Mouse (Mus musculus) brain, adult 2 months (tissue): ENCODE measurements at regions not wholly inside any gene's neighbourhood (a gene's known extent, or its start where the extent isn't known, plus 50 kb on each side); places are given as distances from the start of the nearest gene placed in this dataset.

Experiments
- DNase-seq: peaks from one replicate; pipeline ENCODE4 v3.0.0; 2011; ENCODE audit warnings: low read depth, low spot score

DNA sequence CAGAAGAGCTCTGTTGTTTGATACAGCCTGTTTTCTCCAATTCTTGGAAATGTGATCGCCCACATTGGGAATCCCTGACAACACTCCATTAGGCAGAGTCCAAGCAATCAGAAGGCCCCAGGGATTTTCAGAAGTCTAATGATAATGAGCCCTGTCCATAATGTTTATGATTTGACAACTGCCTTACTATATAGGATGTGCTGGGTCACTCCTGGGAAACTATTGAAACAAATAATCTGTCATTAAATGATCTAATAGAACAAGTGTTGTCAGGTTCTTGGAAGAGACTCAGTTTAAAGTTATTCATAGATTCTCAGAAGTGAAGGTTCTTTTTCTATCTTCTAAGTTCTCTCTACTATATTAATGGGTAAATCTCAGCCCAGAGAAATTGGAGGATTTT is 395.9 kb downstream of the Tns1 start:
- DNase-seq, result no peak

DNA sequence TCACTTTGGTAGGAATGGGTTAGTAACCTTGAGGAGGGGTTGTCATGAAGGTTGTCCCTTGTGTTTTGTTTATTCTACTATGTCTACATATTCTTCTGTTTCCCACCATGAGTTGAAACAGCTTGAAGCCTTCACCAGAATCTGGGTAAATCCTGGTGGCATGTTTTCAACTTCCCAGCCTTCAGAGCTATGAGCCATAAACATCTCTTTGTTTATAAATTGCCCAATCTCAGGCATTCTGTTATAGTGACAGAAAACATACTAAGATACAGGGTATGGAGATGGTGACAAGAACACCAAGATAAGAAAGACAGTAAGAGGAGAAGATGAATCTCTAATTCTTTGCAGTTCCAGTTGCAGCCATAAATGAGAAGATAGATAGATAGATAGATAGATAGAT is 396.5 kb downstream of the Tns1 start:
- no peak for DNase-seq

DNA sequence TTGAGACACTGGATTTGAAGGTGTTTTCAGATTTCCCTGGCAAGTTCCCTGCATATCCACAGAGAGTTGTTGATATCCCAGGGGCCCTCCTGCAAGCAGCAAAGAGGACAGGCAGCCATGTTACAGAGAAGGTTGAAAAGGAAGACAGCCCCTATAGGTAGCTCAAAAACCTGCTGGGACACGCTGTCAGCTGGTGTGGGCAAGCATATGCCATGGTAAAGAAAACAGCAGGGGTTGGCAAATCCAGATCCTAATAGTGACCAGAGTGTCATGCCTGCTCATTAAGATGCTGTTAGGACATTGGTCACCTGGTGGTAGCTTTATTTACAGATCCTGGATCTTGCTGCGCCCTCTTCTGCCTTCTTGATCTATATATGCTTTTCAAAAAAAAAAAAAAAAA is 397.6 kb downstream of the Tns1 start:
- DNase-seq, result peak; percentile 77

DNA sequence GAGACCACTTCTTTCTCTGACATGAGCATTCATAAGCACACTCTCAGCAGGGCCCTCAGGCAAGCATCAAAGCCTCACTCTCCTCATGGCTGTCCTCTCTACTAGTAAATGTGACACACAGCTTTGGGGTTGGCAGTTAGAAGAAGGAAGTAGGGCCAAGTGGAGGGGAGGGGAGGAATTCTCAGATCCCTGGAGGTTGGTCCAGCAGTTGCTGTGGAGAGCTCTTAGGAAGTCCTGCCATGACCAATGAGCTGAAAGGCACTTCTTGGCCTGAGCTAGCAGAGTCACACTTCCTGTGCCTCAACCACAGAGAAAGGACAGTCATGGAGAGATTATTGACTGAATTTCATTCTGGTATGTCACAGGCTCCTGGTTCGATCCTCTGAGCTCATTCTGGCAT is 398.8 kb downstream of the Tns1 start:
- peak; percentile 37 for DNase-seq

DNA sequence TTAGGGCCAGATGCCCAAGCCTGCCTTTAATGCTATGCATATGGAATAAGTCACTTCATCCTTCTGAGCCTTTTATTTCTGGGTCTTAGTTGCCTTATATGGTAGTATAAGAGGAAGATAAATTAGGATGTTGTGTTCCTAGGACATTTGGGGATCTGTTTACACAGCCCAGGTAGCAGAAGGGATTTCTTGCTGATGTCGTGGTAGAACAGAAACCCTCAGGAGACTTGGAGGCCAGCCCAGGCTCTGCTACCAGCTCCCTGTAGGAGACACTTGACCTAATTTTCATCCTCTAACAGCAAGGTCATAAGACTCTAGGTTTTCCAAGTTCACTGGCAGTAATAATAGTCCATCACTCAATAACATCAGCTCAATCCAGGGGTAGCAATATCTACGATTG is 399.7 kb downstream of the Tns1 start:
- DNase-seq, result peak; percentile 91

DNA sequence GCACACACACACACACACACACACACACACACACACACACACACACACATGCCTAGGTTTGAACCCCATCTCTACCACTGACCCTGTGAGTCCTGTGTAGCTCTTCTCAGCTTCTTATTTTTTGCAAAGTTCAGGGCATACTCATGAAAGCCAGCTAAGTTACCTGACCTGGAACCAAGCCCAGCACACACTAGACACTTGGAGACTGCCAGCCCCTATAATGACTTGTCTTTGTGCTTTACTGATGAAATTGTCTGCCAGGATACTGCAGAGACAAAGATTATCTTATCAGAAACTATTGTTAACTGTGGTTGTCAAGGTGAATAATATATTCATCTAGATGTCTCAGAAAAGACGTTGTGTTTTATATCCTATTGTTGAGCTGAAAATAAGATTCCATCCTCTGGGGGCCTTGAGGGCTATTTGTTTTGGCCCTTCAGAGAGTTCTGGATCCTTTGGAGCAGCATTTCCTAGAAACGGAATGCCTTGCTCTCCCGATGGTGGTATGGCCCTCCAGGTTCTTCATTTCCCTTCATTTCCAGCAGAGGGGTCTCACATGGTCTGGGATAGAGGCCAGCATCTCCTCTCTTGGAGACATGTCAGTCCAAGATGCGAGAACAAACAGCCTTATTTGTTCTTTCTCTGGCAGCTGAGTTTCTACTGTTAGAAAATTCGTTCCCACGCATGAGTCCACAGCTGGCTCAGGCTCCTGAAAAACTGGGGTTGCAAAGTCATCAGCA is 402.6 kb downstream of the Tns1 start:
- DNase-seq, result no peak

DNA sequence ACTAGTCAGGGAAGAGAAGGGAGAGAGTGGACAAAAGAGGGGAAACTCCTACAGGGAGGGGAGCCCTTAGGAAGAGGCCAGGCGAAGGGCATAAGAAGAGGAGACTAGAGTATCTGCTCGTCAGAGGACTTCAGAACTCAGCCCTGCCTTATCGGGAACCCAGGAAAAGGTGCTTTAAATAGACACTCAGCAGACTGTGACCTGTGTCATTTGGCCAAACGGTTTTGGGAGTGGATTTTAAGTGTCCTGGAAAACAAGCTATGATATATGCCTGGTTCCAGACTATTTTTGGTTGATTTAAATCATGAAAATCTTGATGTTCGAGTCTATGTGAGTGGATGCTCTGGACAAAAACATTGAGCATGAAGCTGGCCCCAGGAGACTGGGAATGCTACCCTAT is 405.8 kb downstream of the Tns1 start:
- DNase-seq, result peak; percentile 39

DNA sequence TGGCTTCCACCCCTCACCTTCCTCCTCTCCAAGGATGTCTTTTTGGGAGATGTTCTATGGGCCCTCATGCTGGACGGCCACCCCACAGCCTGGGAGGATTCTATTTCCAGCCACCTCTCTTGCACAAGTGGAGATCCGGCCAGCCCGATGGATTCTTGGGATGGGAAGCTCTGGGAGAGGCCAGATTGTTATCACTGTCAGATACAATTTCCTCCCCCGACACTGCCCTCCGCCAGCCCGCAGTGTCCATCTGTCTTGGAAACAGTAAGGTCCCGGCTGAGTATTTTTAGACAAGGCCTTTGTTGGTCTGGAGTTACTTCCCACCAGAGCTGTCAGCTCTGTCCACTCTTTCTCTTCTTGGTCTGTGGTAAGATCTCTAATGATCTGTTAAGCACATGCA is 406.8 kb downstream of the Tns1 start:
- peak; percentile 96 for DNase-seq

DNA sequence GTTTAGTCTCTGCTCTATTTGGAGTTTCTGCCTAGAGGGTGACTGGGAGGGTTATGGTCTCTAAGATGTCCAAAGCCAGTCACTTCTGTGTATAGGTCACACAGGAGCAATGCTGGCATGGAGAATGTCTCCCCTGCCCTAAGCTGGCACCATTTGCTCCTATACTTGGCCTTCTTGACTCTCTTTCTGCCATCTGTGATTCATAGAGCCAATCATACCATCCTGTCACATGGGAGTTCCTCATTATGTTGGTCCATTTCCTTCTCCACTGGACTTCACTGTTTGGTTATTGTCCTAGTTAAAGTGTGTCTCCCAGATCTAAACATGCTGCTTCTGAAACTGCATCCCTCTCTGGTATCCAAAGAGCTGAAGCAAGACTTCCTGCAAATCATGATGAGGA is 407.3 kb downstream of the Tns1 start:
- DNase-seq, result peak; percentile 82

DNA sequence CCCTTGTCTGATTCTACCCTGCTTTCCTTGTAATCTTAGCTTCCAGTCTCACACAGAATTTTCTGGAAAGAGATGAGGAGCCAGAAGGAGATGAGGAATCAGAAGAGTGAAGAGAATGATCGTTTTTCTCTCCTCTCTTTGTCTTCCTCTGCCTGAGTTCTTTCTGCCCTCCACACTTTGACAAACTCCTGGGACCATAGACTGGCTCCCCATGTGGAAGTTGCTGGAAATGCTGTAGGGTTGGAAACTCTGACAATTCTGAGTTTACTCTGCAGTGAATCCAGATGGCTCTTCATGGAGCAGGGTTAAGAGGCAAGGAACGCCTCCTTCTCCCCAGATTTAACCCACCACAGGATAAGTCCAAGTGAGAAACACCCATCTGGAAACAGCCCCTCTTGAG is 408.7 kb downstream of the Tns1 start:
- DNase-seq, result no peak

DNA sequence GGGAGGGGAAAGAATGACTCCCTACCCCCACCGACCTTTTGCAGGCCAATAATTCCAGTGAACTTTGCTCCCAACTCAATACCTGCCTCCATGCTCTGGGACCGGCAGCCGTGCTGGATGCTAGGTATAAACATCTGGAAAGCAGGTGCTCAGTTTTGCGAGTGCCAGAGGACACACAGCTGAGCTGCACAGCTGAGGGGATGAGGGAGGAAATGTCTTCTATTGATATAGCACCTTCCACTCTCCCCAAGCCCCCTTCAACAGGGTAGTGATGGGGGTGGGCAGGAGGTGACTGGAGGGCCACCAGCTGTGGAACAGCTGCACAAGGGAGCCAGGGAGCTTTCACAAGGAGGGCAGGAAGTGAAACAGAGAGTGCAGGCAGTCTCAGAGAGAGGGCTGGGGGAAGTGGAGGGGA is 421.8 kb downstream of the Tns1 start:
- DNase-seq, result no peak

DNA sequence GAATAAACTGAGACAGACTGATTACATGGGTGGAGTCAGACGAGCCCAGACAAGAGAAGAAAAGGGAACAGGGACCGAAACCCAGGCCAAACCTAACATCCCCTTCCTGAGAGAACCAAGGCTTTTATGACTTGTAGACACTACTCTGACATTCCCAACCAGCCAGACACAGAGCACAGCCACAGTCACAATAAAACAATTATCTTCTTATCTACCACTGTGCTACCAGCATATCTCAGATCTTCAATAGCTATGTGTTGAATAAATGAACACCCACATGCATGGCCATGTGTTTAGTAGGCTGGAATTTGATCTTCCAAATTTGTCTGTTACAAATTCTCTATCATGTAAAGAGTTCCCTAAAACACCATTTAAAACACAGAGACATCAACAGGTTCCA is 430.7 kb downstream of the Tns1 start:
- DNase-seq, result no peak

DNA sequence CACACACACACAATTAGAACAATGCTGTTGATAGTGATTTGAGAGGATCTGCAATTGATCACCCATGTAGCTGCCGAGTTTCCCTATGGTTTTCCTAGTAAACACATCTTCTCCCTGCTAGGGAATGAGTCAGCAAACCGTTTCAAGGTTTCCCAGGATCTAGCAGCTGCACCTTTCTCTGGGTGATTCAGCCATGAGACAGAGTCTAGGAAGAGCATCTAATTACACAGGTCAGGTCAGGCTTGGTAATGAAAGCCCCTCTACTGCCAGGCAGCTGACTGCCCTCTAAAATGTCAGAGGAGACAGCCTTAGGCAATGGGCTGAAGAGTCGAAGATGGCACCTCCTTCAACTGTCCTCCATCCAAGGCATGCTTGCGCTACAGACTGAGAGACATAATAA is 438.5 kb downstream of the Tns1 start:
- peak; percentile 54 for DNase-seq

DNA sequence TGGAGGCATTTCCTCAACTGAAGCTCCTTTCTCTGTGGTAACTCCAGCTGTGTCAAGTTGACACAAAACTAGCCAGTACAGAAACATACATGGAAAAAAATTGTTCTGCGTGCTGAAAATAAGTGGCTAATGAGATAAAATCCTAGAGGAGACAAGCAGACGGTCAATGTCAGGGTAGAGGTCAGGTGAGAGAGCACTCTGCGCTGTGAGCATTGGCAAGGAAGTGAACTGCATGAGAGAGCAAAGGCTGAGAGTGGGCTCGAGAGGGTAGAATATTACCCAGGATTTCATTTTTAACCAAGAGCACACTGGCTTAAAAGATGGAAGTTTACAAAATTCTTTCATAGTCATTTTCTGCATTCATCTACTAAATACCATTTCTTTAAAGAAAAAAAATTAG is 439.2 kb downstream of the Tns1 start:
- no peak for DNase-seq

DNA sequence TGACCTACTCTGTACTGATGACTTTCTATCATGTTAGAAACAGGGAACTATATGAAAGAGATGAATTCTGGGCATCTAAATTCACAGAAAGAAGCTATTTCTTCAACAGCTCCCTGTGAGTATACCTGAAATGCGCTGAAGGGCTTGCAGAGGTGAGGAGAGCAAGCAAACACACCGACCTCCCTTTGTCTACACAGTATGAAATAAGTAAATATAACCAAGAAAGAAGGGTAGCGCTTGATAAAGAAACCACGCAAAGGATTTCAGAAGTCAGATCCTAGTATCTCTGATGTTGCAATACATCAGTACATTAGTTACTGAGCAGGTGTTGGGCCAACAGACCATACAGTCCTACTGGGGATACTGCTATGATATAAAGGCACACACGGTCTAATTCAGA is 440.1 kb downstream of the Tns1 start:
- DNase-seq, result no peak

DNA sequence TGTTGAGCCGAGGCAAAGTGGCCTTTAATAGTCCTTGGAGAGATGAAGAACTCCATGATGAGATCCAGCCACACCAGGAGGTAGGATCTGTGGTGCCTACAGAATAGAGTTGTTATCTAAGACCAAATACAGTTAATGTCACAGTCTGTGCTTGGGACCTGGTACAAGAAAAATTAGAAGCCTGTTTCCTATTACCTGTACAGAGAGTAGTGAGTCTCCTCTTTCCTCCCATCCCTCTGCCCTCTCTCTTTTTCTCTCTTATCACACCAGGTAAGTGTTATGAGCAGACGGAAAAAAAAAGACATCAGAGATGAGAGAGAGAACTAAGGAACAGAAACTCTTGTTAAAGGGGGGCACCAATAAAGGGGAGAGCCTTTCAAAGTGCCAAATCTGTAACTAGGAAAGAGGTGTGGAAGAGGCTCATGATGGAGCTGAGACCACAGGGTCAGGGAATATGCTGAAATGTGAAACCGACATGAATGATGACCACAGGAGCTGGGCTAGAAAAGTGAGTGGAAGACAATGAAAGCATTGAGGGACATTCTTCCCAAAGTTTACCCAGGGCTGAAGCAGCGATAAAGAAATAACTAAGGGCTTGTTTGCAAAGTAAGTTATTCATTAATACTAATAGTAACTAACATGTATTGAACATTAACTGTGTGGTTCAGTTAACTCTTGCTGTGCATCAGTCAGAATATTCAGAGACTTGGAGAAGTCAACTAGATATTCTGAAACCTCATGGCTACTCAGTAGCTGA is 440.9 kb downstream of the Tns1 start:
- no peak for DNase-seq

DNA sequence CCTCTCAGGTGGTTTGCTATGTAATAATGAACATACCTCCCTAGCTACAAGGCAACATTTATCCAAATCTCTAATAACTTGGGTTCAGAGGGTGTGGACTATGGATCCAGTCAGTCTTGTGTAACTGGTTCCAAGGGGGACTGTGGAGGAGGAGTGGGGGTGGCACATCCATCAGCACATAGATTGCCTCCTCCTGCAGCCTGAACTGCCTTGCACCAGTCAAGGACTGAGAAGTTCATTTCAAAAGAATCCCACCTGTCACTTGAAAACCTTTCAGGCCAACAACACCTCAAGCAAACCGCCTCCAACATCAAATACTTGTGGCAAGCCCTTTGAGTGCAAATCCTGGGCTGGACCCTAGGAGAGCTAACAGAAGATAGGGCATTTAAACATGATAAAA is 442.6 kb downstream of the Tns1 start:
- no peak for DNase-seq

DNA sequence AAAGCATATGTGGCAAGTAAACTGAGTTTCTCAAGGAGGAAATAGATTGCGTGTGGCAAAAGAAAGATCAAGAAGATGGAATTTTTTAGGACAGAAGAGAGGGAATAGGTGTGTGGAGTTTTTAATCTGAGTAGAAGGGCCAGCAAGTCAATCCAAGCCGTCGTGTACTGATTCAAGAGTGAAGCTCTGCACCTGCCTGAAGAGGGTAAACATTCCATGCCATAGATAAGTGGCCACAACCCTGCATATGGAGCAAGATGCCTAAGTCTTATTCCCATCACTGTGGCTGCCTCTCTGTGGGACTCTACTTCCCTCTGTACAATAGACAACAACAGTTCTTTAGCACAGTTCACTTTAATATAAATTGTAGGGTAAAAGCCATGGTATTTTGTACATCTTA is 443.4 kb downstream of the Tns1 start:
- DNase-seq, result no peak

DNA sequence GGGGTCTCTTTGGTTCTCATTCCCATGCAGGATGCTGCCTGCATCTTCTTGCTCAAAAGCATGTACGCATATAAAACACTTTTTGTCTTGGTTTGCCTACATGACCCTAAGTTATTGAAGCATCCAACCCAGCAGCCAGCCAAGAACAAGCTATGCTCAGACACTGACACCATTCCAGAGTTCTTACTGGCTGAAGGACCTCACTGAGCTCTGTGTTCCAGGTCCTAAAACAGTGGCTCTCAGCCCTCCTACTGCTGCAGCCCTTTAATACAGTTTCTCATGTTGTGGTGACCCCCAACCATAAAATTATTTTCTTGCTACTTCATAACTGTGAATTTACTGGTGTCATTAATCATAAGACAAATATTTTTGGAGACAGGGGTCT is 450.4 kb downstream of the Tns1 start:
- DNase-seq, result no peak

DNA sequence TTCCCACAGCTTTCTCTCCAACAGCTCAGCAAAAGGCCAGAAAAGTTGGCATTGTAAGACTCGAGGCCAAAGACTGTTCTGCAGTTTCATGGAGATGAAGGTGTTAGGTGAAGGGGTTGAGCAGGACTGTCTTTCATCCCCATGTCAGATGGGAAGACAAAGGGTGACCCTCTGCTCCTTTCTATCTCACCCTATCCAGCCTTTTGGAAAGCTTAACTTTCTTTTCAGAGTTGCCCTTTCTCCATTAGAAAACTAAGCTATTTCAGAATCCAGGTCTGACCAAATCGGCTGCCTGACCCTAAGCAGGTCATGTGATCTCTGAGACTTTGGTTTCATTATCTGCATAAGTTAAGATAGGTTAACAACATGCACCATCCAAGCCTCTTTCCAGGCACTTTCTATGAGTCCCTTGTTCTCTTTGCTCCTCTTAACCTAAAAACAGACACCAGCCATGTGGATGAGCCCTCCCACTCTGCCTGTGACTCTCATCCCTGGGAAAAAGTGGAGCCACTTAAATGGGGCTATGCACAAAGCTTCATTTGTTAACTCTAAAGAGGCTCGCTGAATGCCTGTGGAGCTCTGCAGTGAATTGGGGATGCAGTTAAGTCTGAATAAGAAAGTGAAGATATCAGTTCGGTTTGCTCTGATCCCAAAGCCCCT is 450.9 kb downstream of the Tns1 start:
- DNase-seq, result peak; percentile 20

DNA sequence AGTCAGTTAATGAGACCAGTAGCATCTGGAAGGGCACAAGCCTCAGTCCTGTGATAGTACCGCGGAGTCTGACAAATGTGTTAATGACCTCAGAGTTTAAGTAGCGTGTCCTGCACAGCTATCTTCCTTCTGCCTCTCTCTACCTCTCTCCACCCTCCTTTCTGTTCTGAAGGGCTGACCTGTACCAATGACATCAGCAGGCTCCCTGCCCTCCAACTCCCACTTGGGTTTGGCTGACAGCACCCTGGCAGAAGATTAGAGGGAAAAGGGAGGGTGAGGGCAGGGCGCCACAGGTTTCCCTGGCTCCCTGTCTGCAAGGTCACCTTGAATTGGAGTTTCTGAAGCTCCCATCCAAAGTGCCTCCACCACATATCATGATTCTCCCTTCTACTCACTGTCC is 452.0 kb downstream of the Tns1 start:
- DNase-seq, result no peak

DNA sequence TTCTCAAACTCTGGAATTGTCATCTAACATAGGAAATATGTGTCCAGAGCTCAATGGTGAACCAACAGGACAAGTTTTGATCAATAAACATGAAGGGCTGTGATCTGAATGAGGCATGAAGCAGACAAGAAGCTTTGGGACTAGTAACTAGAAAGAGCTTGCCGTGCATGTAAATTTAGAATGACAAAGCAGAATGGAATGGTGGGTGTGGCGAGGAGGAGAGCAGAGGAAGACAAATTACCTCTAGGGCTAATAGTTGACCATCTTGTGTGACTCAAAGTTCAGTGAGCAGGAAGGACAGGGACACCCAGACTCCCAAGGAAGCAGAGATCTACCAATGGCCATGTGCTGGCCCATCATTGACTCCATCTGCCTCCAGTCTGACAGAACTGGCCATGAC is 455.6 kb downstream of the Tns1 start:
- DNase-seq, result no peak

DNA sequence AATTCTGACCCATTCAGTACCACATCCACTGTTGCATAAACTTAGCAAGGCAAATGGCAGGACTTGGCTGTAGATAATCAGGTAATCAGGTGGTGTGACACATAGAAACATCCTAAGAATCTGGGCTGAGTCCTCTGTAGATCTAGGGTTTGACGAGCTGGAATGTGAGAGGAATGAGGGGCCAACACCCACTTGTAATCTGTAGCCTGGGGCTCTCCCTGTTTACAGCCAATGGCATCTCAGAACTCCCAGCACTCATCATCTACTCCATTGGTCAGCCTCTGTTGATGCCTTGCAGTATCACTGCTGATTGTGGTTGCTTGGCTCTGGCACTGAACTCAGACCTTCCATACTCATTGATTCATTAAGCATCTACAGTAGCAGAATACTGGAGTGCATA is 460.7 kb downstream of the Tns1 start:
- no peak for DNase-seq
